Mouse (Mus musculus) erythroblast, embryonic 14.5 days (primary cell): ENCODE results near the gene Tctn1. TPM values are rescaled to one million over a fixed set of nuclear protein-coding genes. Genes with fewer than 3 reads are reported as not detected.

Source experiments
- H3K27me3 ChIP-seq: 2 replicates; pipeline ENCODE4 v1.6.1; 2012; ENCODE audit warnings: inconsistent platforms; ENCODE audit not compliant: control insufficient read depth
- H3K36me3 ChIP-seq: 2 replicates; pipeline ENCODE4 v1.6.1; 2012; ENCODE audit warnings: mild to moderate bottlenecking, inconsistent platforms; ENCODE audit not compliant: control insufficient read depth
- H3K4me1 ChIP-seq: 2 replicates; pipeline ENCODE4 v1.6.1; 2012; ENCODE audit warnings: inconsistent platforms; ENCODE audit not compliant: control insufficient read depth
- H3K4me3 ChIP-seq: replicated peaks from 2 replicates; pipeline ENCODE3; 2012; ENCODE audit warnings: moderate library complexity, mild to moderate bottlenecking, inconsistent platforms
- H3K9me3 ChIP-seq: 2 replicates; pipeline ENCODE4 v1.6.1; 2012; ENCODE audit warnings: low read length, inconsistent platforms, mixed read lengths; ENCODE audit not compliant: control insufficient read depth
- GATA1 ChIP-seq: IDR thresholded peaks from 2 replicates; pipeline ENCODE4 v1.6.1; 2012; ENCODE audit warnings: low read length, inconsistent platforms, mixed read lengths
- TAL1 ChIP-seq: IDR thresholded peaks from 3 replicates; pipeline ENCODE4 v1.6.1; 2012; ENCODE audit warnings: low read length, inconsistent platforms, mixed read lengths
- polyA plus RNA-seq: library from polyadenylated mRNA; stranded (reverse); fragments of >175 nt; gene quantifications from 2 replicates; pipeline ENCODE4 v1.2.3, GENCODE M21; 2012

Gene Tctn1
- polyA plus RNA-seq, 1 experiment = 0.23 TPM

DNA sequence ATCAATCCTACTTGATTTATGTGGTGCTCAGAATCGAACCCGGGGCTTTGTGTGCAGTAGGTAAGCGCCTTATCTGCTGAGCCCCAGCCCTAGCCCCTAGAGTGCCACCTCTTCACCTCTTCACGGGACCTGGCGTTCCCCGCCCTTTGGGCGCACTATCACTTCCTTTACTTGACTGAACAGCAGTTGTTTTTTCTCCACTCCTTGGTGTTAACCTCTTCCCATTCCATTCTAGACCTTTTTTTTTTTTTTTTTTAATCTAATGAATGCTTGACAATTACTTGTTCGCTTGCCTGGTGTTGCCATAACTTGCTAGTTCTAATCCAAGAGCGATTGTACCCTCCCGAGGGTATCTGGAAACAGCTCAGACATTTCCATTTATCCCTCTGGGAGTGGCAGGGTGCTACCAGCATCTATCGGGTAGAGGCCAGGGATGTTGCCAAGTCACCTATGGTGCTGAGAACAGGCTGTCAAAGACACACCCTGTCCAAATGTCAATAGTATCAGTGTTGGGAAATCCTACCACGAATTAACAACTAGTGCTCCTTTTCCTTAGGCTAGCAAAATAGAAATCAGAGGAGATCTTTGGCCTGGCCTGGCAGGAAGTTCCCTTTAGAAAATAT, 15.7 kb upstream of the Tctn1 start:
- Histone ChIP-seq H3K27me3 (peaks cover 44% of the 10 kb centered on the region), H3K4me1 (peaks cover 13% of the 10 kb centered on the region), H3K4me3 (no peak overlapping the region), H3K36me3 (no peaks in the 10 kb centered on the region), H3K9me3 (no peaks in the 10 kb centered on the region)
- TF ChIP-seq TAL1 (no peak), GATA1 (no peak)

DNA sequence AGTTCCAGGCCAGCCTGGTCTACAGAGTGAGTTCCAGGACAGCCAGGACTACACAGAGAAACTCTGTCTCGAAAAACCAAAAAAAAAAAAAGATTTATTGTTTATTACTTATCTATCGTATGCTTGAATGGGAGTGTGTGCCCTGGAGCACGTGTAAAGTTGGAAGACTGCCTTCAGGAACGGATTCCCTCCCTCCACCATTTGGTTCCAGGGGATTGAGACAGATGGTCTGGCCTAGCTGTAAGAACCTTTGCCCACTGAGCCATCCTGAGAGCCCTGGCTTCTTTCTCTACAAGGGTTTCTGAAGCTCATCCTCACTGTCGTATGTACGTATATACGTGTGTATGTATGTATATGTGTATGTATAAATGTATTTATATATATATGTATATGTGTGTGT, 14.7 kb upstream of the Tctn1 start:
- H3K4me1 ChIP-seq = peaks cover 9% of the 10 kb centered on the region
- no peak overlapping the region for H3K4me3 ChIP-seq
- no peaks in the 10 kb centered on the region for H3K36me3 ChIP-seq
- no peaks in the 10 kb centered on the region for H3K9me3 ChIP-seq
- TF ChIP-seq GATA1 (no peak), TAL1 (no peak)
- H3K27me3 ChIP-seq = peaks cover 44% of the 10 kb centered on the region

GRCm38 (mm10) chr5:122274785-122275184, 10.5 kb upstream of the Tctn1 start:
- no peaks in the 10 kb centered on the region for H3K36me3 ChIP-seq
- no peaks in the 10 kb centered on the region for H3K9me3 ChIP-seq
- TF ChIP-seq TAL1 = no peak
- TF ChIP-seq GATA1 = no peak
- H3K4me3 ChIP-seq = no peak overlapping the region
- H3K27me3 ChIP-seq = peaks cover 16% of the 10 kb centered on the region
- no peaks in the 10 kb centered on the region; the same call in 1 of the 2 replicates for H3K4me1 ChIP-seq

GRCm38 (mm10) chr5:122272821-122273220, 8.6 kb upstream of the Tctn1 start:
- TF ChIP-seq GATA1 = no peak
- no peak for TF ChIP-seq TAL1
- Histone ChIP-seq H3K27me3 (peaks cover 12% of the 10 kb centered on the region), H3K9me3 (no peaks in the 10 kb centered on the region)

GRCm38 (mm10) chr5:122268858-122269604, 4.8 kb upstream of the Tctn1 start:
- Histone ChIP-seq H3K4me1 (peaks cover 14% of the 10 kb centered on the region), H3K27me3 (no peaks in the 10 kb centered on the region), H3K36me3 (no peaks in the 10 kb centered on the region), H3K4me3 (no peak overlapping the region), H3K9me3 (no peaks in the 10 kb centered on the region)
- TF ChIP-seq GATA1 = no peak
- TF ChIP-seq TAL1 = no peak

More at GRCm38 (mm10) chr5:122272821-122273220, 8.6 kb upstream of the Tctn1 start:
- no peaks in the 10 kb centered on the region for H3K4me1 ChIP-seq
- H3K36me3 ChIP-seq = no peaks in the 10 kb centered on the region
- no peak overlapping the region for H3K4me3 ChIP-seq

GRCm38 (mm10) chr5:122267899-122268298, 3.6 kb upstream of the Tctn1 start:
- no peaks in the 10 kb centered on the region for H3K36me3 ChIP-seq
- TF ChIP-seq TAL1 (no peak), GATA1 (no peak)
- H3K27me3 ChIP-seq = no peaks in the 10 kb centered on the region
- H3K4me1 ChIP-seq = peaks cover 25% of the 10 kb centered on the region
- no peaks in the 10 kb centered on the region for H3K9me3 ChIP-seq
- no peak overlapping the region for H3K4me3 ChIP-seq

DNA sequence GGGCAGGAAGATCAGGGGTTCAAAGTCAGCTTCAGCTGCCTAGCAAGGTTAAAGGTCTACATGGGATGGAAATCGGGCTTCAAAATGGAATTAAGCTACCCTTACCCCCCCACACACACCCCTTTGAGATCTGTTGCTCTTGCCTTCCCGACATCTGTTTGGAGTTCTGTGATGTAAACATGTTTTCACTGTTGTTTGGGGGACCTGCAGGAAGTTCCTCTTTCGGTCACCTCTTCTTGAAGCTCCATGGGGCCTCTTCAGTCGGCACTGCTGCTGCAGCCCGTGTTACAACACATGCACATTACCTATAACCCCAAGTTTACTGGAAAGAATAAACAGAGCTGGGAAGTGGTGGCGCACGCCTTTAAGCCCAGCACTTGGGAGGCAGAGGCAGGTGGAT, 2.9 kb upstream of the Tctn1 start:
- H3K4me3 ChIP-seq = no peak overlapping the region
- no peaks in the 10 kb centered on the region for H3K9me3 ChIP-seq
- no peaks in the 10 kb centered on the region for H3K27me3 ChIP-seq
- no peak for TF ChIP-seq TAL1
- no peak for TF ChIP-seq GATA1
- peaks cover 31% of the 10 kb centered on the region for H3K4me1 ChIP-seq
- no peaks in the 10 kb centered on the region for H3K36me3 ChIP-seq

DNA sequence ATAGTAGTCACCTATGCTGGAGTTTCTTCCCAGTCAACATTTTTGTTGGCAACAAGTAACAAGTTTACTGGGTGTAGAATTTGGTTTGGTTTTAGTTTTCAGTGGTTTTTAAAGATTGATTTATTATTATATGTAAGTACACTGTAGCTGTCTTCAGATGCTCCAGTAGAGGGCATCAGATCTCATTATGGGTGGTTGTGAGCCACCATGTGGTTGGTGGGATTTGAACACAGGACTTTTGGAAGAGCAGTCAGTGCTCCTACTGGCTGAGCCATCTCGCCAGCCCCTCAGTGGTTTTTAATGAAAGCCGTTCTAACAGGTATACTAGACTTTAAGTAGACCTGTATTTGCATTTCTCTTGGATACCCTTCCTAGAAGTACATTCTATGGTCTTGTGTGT, 1.7 kb upstream of the Tctn1 start:
- H3K36me3 ChIP-seq = no peaks in the 10 kb centered on the region
- no peak for TF ChIP-seq GATA1
- no peak for TF ChIP-seq TAL1
- H3K9me3 ChIP-seq = no peaks in the 10 kb centered on the region
- peaks cover 38% of the 10 kb centered on the region for H3K4me1 ChIP-seq
- H3K27me3 ChIP-seq = no peaks in the 10 kb centered on the region
- H3K4me3 ChIP-seq = no peak overlapping the region

DNA sequence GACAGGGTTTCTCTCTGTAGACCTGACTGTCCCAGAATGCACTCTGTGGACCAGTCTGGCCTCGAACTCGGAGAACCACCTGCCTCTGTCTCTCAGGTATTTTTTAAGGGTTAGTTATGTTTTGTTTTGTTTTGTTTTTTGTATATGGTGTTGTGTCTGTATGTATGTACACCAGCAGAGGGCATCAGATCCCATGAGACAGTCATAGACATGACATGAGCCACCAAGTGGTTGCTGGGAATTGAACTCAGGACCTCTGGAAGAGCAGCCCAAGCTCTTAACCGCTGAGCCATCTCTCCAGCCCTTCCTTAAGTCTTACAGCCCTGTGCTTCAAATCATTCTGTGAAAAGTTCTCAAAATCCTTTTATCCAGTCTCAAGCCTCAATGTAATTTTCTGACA, 927 bp upstream of the Tctn1 start:
- TF ChIP-seq TAL1 (no peak), GATA1 (no peak)
- no peaks in the 10 kb centered on the region for H3K27me3 ChIP-seq
- peaks cover 38% of the 10 kb centered on the region for H3K4me1 ChIP-seq
- no peaks in the 10 kb centered on the region for H3K9me3 ChIP-seq
- H3K36me3 ChIP-seq = no peaks in the 10 kb centered on the region
- peak overlapping the region; percentile 89 for H3K4me3 ChIP-seq

GRCm38 (mm10) chr5:122262104-122262503, 2.2 kb downstream of the Tctn1 start:
- no peak for TF ChIP-seq TAL1
- TF ChIP-seq GATA1 = no peak
- Histone ChIP-seq H3K9me3 (no peaks in the 10 kb centered on the region), H3K36me3 (peaks cover 6% of the 10 kb centered on the region), H3K4me3 (no peak overlapping the region), H3K27me3 (no peaks in the 10 kb centered on the region), H3K4me1 (peaks cover 38% of the 10 kb centered on the region)
